Mouse (Mus musculus): ENCODE measurements around the gene Tmem259. TPM values are rescaled to one million over a fixed set of nuclear protein-coding genes. Genes with fewer than 3 reads are reported as not detected.
A peak's percentile ranks its signal among the peaks of the same experiment; 100 is the strongest.

The Tmem259 gene
- total RNA-seq, 4 experiments from 2014 or later: 105 to 117 (median 113) TPM

DNA sequence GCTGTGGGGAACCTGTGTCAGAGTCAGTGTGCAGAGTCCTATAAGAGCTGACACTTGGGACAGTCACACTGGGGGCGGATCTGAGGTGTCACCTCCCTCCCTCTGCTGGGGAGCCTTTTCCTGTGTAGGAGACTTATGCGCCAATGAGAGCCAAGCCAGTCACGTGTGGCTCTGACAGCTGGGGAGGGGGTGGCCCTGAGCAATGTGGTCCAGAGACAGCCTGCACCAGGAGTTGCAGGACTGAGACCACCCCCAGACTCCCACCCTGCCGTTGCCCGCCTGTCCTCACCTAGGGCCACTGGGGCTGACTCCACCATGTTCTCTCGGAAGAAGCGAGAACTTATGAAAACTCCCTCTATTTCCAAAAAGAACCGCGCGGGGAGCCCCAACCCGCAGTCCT lies 32.4 kb upstream of the Tmem259 start, which contains the start of gene Arhgap45:
Gene Arhgap45, plus strand, starts transcription at position 143 of the 400 bp plus-strand sequence.
- no peak for DNase-seq (ENCODE audit: low spot score in 2 of 2)

GRCm38 (mm10) chr10:80015583-80015982 lies 31.5 kb upstream of the Tmem259 start:
- DNase-seq (ENCODE audit: low spot score in 2 of 2): no peak

- no peak for DNase-seq (ENCODE audit: low spot score in 2 of 2)
These were observed 30.6 kb upstream of the Tmem259 start for GRCm38 (mm10) chr10:80014484-80015290.

- DNase-seq (ENCODE audit: low spot score in 2 of 2): no peak
These were observed 29.5 kb upstream of the Tmem259 start for GRCm38 (mm10) chr10:80013609-80014008.

- no peak for DNase-seq (ENCODE audit: low spot score in 2 of 2)
These were observed 27.6 kb upstream of the Tmem259 start for GRCm38 (mm10) chr10:80011740-80012139.

GRCm38 (mm10) chr10:80004233-80004705 lies 20.1 kb upstream of the Tmem259 start:
- no peak for DNase-seq (ENCODE audit: low spot score in 2 of 2)

GRCm38 (mm10) chr10:80003374-80004232 lies 19.5 kb upstream of the Tmem259 start:
- DNase-seq (ENCODE audit: low spot score in 2 of 2): no peak

DNA sequence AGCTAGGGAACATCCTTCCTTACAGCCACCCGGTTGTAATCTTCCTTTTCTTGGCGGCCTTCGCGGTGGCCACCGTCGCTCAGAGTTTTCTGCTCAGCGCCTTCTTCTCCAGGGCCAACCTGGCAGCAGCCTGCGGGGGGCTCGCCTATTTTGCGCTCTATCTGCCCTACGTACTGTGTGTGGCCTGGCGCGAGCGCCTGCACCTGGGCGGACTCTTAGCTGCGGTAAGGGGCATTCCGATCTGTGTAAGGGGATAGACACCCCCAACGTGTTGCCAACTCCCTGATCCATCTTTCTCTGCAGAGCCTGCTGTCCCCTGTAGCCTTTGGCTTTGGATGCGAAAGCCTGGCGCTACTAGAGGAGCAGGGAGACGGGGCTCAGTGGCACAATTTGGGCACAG lies 18.7 kb upstream of the Tmem259 start:
- DNase-seq (ENCODE audit: low spot score in 2 of 2): no peak

DNA sequence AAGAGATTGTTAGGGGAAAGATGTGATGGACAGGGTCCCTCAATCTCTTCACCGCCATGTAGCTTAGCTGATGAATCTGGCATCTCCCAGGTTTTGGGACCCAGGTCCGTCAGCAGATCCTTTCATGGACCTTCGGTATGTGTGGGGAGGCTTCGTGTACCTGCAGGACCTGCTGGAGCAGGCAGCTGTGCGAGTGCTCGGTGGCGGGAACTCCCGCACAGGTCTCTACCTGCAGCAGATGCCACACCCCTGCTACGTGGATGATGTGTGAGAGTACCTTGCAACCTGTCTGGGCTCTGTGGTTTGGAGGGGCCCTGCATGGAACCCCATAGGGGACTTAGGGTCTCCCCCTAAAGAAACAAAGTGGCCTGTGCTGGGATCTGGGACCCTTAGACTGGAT lies 17.8 kb upstream of the Tmem259 start:
- no peak for DNase-seq (ENCODE audit: low spot score in 2 of 2)

- no peak for DNase-seq (ENCODE audit: low spot score in 2 of 2)
These were observed 13.7 kb upstream of the Tmem259 start for GRCm38 (mm10) chr10:79997819-79998218.

DNA sequence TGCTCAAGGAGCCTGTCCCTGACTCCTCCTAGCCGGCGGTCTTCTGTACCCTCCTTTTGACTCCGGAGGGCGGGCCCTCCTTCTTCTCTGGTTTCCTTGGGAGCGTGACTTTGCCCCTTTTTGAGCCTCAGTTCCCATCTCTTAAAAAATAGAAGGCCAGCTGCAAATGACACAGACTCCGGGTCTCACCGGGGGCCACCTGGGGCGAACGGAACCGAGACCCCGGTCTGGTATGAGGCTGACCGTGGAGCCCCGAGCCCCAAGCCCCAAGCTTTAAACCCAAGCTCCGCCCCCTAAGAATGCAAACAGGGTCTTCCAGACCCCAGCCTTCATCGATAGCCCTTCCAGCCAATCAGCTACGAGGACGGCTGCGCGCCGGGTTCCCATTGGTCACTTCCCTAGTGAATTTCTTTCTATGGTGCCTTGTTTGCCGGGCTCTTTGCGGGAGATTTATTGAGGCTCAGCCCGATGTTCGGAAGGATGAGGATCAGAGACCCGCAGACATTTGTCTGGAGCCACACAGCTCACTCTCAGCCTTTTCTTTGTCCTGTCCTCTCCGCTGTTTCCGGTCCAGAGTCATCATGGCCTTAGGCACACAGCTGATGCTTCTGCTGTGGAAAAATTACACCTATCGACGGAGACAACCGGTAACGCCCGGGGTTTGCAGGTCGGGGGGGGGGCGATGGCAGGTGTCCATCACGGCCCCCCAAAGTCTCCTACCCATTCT lies 13.1 kb upstream of the Tmem259 start:
- DNase-seq (ENCODE audit: low spot score in 2 of 2): no peak

DNA sequence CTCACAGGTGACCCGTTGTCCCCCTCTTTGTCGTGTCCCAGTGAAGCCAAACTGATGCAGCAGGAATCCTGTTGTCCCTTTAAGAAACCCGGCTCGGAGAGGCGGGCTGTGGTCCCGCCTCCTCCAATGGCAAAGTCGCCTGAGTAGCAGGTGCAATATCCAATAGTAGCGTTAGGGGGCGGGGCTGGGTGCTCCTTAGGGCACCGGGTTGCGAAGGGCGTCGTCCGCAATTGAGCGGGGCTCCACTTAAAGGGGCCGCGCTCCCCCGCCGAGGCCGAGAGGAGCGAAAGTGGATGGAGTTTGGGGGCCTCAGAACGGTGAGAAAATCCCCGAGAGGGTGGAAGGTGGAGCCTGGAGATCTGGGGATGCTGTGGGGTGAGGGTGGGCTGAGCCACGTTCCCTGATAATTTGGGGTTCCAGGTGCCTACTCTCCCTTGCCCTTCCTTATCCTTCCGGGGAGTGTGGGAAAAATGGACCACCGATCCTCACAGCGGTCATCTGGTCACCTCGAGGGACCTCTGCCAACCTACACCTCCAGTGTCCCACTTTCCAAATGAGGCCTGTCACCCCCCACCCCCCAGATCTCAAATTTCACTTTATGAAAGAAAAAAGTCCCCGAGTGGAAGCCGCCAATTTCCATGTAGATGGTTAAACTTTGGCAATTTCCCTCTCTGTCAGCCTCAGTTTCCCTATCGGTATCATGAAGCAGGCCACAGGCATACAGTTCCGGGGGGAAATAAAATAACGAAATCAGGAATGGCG lies 12.3 kb upstream of the Tmem259 start, which contains the start of gene Abca7:
Gene Abca7, plus strand, starts transcription at position 223 of the 762 bp plus-strand sequence.
- DNase-seq (ENCODE audit: low spot score in 2 of 2): peak; percentile 90 to 94

- no peak for DNase-seq (ENCODE audit: low spot score in 2 of 2)
These were observed 11.5 kb upstream of the Tmem259 start for GRCm38 (mm10) chr10:79995636-79996035.

- DNase-seq (ENCODE audit: low spot score in 2 of 2): no peak
These were observed 10.4 kb upstream of the Tmem259 start for GRCm38 (mm10) chr10:79994397-79995115.

GRCm38 (mm10) chr10:79991548-79991947 lies 7.4 kb upstream of the Tmem259 start:
- no peak for DNase-seq (ENCODE audit: low spot score in 2 of 2)

GRCm38 (mm10) chr10:79991099-79991498 lies 7.0 kb upstream of the Tmem259 start:
- DNase-seq (ENCODE audit: low spot score in 2 of 2): no peak

GRCm38 (mm10) chr10:79989870-79990269 lies 5.7 kb upstream of the Tmem259 start:
- DNase-seq (ENCODE audit: low spot score in 2 of 2): no peak

DNA sequence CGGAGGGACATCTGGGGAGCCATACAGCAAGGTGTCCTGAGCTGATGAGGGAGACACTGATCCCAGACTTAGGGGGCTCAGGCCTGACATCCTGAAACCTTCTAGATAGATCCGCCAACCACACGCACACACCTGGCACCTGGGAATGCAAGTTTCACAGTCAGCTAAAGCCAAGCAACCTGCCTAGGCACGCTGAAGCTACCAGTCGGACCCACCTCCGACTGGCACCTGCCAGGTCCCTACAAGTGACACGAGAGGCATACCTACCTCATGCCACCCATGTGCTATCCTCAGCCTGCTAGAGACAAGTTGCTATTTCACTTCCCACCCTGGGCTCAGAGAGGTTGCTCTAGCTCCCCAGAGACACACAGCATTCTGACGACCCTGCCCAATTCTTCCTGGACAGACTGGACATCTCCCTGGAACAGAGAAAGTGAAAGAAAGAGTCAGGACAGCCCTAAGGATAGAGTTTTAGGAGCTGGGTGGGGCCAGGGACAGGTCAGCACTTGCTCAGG lies 5.2 kb upstream of the Tmem259 start:
- no peak for DNase-seq (ENCODE audit: low spot score in 2 of 2)

DNA sequence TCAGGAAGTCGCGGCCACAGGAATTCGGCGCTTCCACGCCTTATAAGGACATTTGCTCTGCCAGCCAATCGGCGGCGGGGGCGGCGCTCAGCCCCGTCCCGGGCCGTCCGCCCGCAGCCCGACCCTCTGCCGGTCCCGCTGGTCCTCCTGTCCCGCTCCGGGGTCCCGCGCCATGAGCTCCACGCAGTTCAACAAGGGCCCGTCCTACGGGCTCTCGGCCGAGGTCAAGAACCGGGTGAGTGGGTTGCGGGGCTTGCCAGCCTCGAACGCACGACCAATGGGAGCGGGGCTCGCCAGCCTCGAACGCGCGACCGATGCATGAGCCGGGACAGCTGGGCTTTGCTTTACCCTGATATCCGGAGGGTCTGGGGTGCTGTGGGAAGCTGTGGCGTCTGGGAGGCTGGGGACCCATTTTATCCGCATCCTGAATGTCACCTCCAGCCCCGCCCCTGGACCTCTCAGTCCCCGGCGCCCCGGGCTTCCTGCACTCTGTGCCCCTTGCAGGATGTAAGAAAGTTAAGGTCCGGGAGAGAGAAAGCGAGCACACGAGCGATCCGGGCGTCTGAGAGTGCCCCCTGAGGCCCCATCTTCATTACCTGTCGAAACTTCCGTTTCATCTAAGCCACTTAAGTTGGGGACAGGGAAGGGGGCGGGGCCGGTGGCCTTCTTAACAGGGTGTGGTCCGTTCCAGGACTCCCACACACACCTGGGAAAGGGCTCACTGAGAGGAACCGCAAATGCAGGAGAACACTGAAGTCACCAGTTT lies 4.6 kb upstream of the Tmem259 start, which contains the start of gene Cnn2:
Gene Cnn2, plus strand, starts transcription at position 79 of the 766 bp plus-strand sequence.
- DNase-seq (ENCODE audit: low spot score in 2 of 2): no peak

Measured in left cerebral cortex, adult 8-10 months (tissue).